Mouse (Mus musculus): ENCODE data around the gene B230118H07Rik.

B230118H07Rik gene

DNA sequence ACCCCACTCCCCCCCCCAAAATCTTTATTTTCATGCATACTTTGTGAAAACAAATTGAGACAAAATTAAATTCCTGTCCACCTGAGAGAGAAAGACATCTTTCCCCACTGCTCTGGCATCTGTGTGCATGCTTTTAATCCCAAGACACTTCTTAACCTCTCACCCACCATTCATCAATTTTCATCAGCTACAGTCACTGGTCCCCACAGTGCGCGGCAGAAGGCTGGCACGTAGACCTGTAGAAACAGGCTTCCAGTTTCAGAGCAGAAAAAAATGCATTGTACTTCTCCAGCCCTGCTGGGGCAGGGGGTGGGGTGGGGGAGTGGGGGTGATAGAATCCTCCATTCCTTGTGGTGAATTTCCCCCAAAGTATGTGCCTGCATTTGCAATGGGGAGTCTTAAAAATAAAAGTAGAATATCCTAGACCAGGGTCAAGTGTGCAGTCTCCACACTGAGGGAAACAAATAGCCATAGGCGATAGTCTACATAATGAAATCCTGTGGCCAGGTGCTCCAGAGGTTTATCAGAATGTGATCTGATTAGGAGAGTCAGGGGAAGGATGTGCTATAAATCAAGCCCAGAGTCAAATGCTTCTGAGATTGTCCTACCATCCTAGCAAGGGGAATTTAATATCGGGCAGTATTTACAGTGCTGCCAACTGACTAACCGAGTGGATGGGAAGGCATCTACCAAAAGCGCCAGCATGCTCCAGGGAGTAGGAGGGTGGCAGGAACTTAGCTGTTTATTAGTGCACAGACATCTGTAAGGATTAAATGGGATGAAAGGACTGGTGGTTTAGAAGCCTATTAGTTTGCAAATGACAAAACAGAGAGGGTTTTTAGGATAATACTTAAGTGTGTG is 10.1 kb downstream of the B230118H07Rik start:
- DNase-seq (ENCODE audit: low spot score) = no peak

DNA sequence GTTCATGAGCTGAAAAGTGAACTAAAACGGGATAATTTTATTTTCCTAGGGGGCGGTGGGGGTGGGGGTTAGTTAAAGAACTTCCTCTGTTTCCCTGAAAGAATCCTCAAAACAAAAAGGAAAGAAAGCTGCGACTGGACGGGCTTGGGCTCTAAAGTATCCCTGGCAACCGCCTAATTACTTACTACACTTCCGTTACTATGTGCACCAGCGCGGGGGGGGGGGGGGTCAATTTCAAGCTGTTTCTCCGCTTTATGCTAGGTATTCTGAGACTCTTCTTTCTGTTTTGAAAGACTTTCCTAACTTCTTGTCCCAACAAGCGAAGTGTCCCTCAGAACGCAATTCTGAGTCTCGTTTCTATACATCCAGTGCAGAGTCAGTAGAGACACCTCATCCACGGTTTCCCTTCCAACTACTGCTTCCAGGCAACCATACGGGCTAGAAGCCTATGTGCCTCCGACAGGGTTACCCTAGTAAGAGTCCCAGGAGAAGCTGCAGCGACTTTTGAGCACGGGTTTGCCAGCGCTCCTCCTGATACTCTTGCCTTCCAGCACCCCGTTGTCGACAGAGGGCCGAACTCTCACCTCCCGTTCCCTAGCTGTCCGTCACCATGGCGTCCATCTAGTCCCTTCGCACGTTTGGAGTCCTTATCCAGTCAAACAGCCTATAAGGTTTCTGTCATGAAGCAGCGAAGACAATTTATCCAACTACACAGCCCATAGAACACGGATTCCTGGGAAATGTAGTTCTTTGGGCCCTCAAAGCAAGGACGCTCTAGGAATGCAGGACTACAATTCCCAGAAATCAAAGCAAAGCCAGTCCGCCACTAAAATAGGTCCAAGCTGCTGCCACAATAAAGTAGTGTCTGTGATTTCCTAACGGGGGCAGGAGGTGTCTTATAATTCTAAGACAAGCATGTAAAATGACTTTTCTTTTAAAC is 20.8 kb downstream of the B230118H07Rik start:
- DNase-seq (ENCODE audit: low spot score) = peak; percentile 44

DNA sequence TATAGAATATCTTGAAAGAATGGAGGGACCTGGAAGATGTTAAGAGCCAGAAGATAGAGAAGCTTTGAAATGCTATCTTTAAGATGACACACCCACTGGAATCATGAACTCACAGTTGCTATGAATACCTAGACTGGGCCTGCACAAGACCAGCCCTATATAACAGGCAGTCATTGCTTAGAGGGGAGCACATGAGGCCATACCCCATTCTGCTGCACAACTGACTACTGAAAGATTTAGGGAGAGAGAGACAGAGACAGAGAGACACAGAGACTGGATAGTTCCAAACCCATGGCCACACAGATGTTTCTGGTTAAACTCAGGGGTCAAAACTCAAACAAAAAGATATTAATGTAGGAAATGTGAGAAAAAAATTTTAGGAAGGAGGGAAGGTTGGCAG is 22.1 kb downstream of the B230118H07Rik start:
- DNase-seq (ENCODE audit: low spot score) = no peak

DNA sequence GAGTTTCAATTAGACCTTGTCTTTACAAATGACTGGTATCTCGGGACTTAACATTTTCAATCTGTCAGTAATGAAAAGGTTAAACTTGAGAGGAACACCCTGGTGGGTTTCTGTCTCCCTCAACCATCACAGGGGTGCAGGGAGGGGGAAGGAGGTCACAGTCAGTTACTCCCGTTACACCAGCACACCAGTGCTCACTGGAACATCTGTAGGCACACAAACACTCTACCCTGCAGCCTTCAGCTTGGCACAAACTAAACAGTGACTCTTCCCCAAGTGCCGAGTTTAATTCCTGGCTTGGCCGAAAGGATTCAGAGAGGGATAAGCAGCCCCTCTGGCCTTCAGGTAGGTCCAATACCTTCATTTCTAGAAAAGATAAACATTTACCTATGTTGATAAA is 24.8 kb downstream of the B230118H07Rik start, which contains the start of gene Rag2:
TSS of gene Rag2 (plus strand) at position 193 of the 400 bp plus-strand sequence.
- no peak for DNase-seq (ENCODE audit: low spot score)

DNA sequence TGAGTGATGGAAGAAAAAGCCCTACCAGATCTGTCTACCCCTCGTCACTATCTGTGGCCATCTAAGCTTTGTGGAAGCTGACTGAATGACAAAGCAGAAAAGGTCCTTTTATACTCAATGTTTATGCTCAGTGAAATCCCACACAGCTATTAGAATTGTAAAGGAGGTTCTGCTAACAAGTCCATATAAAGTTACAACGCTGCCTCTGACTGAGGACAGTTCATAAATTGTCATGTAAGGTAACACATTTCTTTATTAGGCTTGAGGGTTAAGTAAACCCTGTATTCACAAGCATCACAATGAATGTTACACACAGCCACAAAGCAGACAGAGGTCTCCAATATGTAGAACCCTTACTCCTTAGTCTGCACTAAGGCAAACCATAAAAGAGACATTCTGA is 25.3 kb downstream of the B230118H07Rik start:
- no peak for DNase-seq (ENCODE audit: low spot score)

DNA sequence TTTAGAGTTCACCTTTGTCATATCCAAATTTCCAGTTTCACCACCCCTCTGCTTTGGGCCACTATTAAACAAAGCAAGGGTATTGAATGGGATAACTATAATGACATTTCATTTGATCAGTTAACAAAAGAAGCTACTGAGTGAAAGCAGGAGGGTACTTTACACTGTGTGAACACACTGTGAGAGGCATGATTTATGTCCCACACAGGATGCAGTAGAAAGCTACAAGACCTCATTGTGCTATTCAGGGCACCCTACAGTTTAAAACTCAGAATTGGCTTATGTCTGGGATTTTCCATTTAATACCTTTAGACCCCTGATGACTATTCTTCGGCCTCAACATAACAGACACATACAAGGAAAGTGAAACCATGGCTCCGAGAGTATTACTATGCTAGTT is 26.3 kb downstream of the B230118H07Rik start:
- DNase-seq (ENCODE audit: low spot score) = no peak

DNA sequence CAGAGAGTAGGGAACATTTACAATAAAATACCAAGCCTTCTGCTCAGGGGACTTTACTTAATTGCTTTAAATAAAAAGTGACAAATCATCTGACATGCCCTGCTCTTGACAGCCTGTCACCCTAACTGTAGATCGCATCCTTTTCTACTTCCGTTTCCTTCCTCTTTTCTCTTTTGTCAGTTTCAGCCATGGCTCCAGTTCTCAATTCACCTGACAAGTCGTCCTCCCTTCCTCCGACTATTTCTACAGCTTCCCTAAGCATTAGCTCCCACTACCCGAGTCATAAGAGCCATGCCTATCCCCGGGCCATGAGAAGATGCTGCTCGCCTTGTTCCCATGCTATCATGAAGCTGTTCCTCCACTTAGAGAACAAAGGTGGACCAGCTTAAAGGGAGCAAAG is 27.7 kb downstream of the B230118H07Rik start:
- no peak for DNase-seq (ENCODE audit: low spot score)

DNA sequence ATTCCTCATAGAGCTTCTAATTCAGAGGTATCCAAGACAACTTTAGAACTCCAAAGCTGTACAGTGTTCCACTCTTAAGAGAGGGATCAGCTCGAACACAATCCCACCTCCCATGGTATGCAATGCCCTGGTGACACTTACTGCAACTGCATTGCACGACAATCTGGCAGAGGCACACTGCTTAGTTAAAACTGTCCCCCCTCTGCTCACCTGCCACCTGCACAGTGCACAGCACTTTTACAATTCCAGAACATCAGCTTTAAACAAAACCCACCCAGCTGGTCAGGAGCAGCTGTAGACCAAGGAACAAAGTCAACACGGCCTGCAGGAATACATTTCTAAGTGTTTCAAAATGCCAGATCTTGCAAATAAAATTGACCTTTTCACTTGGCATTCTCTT is 28.4 kb downstream of the B230118H07Rik start:
- no peak for DNase-seq (ENCODE audit: low spot score)

DNA sequence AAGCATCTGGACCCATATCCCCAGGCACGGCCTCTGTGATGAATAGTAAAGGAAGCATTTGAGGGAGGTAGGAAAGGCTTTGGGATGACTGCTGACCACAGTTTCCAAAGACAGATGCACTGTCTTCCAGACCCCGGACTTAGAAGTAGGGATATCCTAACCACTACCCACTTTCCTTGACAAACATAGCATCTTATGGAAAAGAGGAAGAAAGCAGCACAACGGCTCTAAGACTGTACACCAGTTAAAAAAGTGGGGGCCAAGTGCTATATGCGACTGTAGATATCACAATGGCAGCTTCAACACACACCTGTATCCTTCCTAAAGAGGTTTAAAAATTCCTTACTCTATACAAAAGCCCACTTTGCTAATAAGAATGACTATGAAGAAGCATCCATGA is 31.0 kb downstream of the B230118H07Rik start:
- no peak for DNase-seq (ENCODE audit: low spot score)

DNA sequence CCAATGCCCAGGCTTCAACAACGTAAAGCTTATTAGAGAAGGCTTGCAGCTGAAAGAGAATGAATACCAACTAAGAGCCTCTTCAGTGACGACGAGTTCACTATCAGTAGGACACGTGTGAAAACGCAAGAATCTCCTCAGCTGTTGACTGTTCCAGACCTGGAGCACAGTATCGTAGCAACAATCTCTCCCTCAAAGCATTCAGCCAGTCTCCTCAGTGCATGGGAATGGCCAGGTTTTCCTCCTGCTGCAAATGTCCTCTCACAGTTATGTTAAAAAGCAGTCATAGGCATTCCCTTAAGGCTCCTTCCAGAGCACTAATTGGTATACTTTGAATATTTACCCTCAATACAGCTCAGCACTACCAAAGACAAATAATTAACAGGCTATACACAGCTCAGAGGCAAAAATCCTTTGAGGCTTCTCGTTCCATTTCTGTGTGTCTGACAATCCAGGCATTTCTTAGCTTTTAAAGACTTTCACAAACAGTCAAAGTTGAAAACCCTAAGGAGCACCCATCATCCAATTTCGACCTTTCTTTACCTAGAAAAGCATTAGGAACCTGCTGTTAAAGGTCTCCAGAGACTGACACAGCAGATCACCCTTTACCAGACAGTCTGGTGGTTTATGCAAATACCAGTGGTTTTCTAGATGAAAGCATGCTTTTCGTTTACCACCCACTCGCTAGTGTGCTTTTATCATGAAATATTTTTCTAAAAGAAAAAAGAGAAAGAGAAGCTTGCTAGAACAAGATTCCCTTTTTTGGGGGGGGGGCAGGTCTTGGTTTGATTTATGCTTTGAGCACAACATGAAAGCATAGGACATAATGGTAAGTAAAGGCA is 33.6 kb downstream of the B230118H07Rik start:
- DNase-seq (ENCODE audit: low spot score) = no peak

DNA sequence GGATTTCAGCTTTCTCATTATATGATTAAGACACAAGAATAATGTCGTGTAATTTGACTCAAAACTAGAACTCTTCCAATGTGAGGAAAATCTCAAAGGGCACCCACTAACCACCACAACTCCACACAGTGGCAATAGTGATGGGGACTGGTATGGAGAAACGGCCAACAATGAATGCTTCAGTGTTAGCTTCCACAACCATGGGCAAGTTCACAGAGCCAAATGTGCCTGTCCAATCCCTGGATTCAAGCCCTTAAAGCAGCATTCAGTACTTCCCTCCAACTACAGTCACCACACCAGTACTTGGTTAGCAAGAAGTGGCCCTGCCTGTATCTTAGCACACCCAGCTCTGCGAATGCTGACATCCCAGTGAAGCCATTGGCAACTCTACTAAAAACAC is 38.5 kb downstream of the B230118H07Rik start:
- DNase-seq (ENCODE audit: low spot score) = no peak

DNA sequence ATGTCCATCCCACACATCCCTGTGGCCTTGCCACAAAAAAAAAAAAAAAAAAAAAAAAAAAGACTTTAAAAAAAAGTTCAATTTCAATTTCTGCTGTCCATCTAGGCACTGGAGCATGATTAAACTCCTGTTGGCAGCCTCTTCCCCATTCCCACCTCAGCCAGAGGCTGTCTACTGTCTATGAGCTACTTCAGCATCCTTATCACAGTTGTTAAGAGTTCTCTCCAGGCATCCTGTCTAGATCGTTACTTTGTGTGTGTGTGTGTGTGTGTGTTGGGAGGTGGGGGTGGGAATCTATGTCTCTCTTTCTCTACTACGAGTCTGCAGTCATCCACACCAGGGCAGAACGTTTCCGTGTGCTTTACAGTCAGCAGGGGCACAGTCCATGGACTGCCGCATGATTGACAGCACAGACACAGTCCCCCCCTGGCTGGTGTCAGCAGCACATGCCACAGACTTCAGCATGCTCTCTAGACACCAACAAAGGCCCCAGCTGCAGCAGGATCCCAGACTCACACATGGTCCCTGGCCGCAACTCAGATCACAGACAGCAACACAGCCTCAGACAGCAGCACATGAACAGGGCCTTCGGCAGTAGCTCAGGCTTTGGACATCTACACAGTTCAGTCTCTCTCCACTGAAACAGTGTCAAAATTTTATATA is 41.0 kb downstream of the B230118H07Rik start:
- DNase-seq (ENCODE audit: low spot score) = no peak

DNA sequence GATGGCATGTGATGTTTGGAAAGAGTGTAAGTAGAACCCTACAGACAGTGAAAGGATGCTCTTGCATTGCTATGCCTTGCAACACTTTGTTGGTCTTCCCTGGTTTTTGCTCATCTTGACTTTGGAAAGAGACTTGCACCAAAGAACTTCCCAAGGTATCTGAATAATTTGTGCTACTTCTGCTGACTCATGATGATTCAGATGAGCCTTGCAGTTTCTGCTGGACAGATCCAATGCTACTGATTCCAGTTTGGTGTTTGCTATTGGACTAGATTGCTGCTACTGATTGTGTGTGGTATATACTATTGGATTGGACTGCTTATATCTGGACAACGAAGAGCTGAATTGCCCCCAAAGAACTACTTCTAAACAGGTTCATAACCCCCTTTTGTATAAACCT is 46.2 kb downstream of the B230118H07Rik start:
- no peak for DNase-seq (ENCODE audit: low spot score)

DNA sequence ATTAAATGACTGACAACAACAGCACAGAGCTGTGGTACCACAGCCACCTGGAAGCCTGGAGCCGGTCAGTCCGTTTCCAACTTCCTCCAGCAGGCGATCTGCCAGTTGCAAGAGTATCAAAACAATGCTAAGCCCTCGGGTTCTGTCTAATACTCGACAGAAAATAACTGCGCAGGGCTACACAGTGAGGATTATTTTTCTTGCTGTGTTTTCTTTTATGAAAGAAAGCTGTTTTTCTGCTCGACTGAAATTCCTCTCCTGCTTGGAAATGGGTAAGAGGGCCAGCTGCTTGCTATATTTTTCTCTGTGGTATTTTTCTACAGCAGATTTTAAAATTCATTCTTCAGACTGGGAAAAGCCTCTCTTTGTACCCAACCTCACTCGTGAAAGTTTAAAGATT is 48.6 kb downstream of the B230118H07Rik start:
- DNase-seq (ENCODE audit: low spot score) = no peak

DNA sequence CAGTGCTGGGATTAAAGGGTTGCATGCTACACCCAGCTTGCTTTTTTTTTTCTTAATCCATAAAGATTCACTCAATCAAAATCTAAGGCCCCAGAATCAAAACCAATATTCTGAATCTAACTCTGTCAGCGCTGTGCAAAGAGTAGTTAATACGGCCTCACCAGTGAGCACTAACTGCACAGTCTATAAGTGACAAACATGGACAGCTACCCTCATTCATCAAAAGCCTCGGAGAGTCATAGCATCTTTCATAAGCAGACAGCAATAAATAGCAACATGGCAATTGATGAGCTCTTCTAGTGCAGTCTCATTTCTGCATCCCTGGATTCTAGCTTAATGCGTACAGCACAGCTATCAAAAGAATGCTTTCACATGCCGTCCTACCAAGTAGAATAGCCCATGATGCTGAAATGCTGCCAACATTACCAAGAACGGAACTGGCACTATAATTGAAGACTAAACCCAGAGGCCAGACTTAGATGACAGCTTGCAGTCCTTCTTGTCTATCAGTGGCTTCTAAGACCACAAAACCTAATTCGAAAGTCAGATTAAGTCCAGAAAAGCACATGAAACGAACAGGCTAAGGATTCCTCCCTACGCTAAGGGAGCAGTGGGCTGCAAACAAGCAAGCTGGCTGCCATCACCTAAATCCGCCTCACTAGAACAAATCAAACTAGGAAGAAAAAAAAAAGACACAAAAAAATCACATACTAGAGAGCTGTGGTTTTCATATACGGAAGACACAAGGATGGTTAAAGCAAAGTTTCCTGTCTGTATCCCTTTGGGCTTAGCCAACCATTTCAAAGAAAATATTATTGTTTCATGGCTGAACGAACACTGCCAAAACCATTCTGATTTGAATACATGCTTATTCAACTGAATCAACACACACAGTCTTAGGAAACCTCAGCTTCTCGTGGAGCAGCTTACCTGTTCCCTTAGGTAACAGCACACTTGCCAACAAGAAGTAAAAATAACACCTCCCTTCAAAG is 50.8 kb downstream of the B230118H07Rik start:
- no peak for DNase-seq (ENCODE audit: low spot score)

DNA sequence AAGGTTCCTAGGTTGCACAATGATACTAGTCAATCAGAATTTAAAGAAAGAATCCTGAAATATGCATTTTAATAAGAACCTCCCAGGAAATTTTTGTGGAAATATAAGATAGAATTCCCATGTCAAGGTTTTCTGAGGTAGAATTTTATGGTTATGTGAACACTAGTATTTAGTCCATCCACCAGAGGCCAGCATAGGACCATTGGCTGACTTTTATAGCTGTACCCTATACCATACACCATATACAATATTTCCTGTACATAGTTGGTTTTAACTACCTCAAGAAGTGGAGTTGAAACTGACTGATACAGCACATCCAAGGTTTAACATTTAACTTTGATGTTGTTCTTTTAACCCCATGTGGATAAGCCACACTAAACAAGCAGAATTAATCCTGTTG is 52.1 kb downstream of the B230118H07Rik start:
- no peak for DNase-seq (ENCODE audit: low spot score)

DNA sequence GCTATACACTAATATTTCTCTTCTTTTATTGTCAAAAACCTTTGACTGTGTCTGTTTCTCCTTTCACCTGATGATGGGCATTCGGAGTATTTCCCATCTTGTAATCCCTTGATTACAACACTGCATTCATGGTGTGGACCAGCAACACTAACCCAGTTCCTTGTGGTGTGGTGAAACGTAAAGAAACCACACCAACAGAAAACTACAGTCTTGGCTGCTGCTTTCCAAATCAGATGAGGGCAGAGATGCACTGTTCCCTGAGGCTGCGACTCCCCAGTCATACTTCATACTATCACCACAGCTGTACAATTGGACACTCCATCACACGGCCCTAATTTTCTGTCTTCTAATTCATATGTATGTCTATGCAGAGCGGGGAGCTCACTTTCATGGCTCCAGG is 54.7 kb downstream of the B230118H07Rik start:
- no peak for DNase-seq (ENCODE audit: low spot score)

DNA sequence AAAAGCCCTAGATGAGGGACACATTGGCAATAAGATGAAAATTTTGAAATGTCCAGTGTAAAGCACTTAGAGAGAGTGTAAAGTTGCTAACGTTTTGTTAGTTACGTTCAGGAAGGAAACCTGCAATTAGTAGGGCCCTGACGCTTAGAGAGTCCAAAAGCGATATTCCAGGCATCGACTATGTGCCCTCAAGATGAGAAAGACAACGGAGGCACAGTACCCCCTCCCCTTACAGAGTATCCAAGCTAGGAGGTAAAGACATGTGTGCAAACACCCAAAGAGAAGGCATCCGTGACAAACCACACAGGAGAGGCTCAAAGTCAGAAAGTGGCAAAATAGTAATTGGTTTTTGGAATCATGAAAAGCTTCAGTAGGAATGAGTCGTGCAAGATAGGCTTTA is 56.4 kb downstream of the B230118H07Rik start:
- DNase-seq (ENCODE audit: low spot score) = no peak

DNA sequence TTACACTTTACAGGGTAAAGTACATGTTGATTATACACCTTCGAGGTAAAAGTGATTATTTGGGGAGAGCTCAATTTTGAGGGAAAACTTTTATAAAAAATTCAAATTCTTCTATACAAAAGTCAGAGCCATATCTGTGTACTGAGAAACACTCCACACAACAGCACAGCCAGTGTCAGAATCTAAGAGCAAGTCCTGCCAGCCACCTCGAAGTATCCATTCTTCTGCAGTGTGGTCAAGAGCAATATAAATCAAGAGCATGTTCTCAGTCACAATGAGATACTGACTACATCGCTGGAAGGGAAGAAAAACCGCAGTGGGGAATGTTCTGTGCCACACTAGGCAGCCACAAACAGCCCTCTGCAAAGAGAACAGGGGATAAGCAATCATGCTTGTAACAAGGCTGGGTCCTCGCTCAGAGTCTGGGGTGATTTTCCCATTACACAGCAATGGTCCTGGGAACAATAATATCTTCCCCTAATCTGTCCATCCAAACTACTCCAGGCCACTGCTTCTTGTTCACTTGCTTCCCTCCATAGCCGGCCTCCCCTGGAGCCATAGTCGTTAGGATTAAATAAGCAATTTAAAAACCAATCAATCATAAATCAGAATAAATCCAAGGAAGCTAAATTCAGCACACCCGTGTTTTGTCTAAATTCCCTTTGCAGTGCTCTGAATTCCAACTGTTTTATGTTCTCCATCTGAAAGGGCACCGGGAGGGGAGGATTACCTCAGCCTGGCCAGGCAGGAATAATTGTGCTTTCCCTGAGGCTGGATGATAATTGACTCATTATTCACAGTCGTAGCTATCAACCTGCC is 57.1 kb downstream of the B230118H07Rik start:
- DNase-seq (ENCODE audit: low spot score) = no peak

Measured in urinary bladder, postnatal 25 days (tissue).